ENCODE assay signal across 29 mouse cellular contexts in the genomic region with DNA sequence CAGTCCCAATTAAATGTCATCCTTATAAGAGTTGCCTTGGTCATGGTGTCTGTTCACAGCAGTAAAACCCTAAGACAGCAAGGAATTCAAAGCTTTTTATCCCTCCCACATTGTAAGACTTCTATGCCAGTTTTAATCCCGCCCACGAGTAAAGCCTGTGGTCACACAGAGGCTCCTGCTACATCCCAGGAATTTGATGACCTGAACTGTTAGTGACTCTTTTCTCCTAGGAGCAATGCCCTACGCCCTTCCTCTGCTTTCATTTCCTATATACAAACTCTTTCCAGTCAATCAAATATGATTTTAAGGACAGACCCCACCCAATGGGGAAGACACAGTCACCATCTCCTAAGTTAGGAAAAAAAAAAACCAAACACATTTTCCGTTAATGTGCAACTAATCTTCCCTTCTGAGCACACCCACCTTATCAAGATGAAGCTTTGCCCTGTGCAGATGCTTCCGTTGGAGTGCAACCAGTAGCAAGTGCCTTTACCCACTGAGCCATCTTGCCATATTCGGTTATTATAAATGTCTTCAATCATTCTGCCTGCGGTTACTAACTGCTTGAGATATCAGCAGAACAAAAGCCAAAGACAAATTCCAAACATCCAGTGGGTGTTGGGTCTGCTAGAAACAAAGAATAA. TPM values are rescaled to one million over a fixed set of nuclear protein-coding genes. Genes with fewer than 3 reads are reported as not detected.
DNase-seq lines count a peak whose midpoint lies in the region; ATAC-seq and TF ChIP-seq lines count a peak whose summit lies in the region.
"Had no signal": no experiment of that assay in that cellular context is flagged by ENCODE, and none has a peak within 500 bp of the region (broad histone marks: within the 10 kb centered on the region; RNA-seq: fewer than 3 reads in every experiment).

No protein-coding gene starts in this region.

- H3K36me3 ChIP-seq in liver, adult 2 months (ENCODE audit: control insufficient read depth, insufficient read depth, low read length): no peaks in the 10 kb centered on the region
- peaks cover 0 to 26% of the 10 kb centered on the region in 2 experiments; a peak in 2 of 4 replicates for H3K36me3 ChIP-seq in MEL (ENCODE audit: control insufficient read depth in 1 of 2, insufficient read depth in 2 of 2, low read length in 2 of 2)
- H3K36me3 ChIP-seq in stomach, postnatal 0 days (ENCODE audit: control insufficient read depth, insufficient read depth, low read length): no peaks in the 10 kb centered on the region
- H3K36me3 ChIP-seq: embryonic facial prominence, embryonic 12.5 days; embryonic facial prominence, embryonic 15.5 days; heart, embryonic 10.5 days; heart, embryonic 13.5 days; hindbrain, embryonic 12.5 days had no signal

- no peaks in the 10 kb centered on the region for H3K27me3 ChIP-seq in liver, adult 2 months (ENCODE audit: control insufficient read depth, insufficient read depth, low read length)
- H3K27me3 ChIP-seq in MEL (ENCODE audit: control insufficient read depth in 1 of 2, insufficient read depth in 2 of 2, low read length in 2 of 2): no peaks in the 10 kb centered on the region
- H3K27me3 ChIP-seq in stomach, postnatal 0 days (ENCODE audit: control insufficient read depth, insufficient read depth, low read length): no peaks in the 10 kb centered on the region
- H3K27me3 ChIP-seq: embryonic facial prominence, embryonic 12.5 days; embryonic facial prominence, embryonic 15.5 days; heart, embryonic 13.5 days had no signal

- peak; percentile 75 for DNase-seq in liver, adult 2 months (ENCODE audit: extremely low read depth, low read depth, low spot score)
- DNase-seq in liver: no peak
- DNase-seq in MEL (ENCODE audit: low read depth, low spot score): peak; percentile 59
- peak; percentile 56 for DNase-seq in lung, postnatal 10 days
- peak; percentile 78 for DNase-seq in lung, postnatal 36 days
- no peak for DNase-seq in stomach, postnatal 0 days (ENCODE audit: low spot score)
- DNase-seq in left cerebral cortex, adult 8-10 months (ENCODE audit: low spot score in 2 of 2): no peak
- DNase-seq: adrenal gland, postnatal 10 days; adrenal gland, postnatal 36 days; cerebellum, adult 18-20 months; cerebellum, adult 9-11 months; cerebellum, postnatal 25 days; forebrain, postnatal 0 days; gastrocnemius, adult 2 months; gastrocnemius, postnatal 14 days; heart, adult 2 months; heart, postnatal 14 days had no signal

- no peak overlapping the region for H3K4me3 ChIP-seq in liver, adult 2 months (ENCODE audit: insufficient read depth, low read depth, low read length)
- H3K4me3 ChIP-seq in MEL (ENCODE audit: control insufficient read depth in 1 of 2, insufficient read depth in 1 of 2, low read depth in 2 of 2, low read length in 2 of 2): no peak overlapping the region
- no peak overlapping the region for H3K4me3 ChIP-seq in stomach, postnatal 0 days (ENCODE audit: low read depth, low read length)
- H3K4me3 ChIP-seq: embryonic facial prominence, embryonic 12.5 days; embryonic facial prominence, embryonic 15.5 days; gastrocnemius, adult 2 months; heart, adult 2 months; heart, embryonic 10.5 days; heart, embryonic 13.5 days; hindbrain, embryonic 12.5 days had no signal

- H3K9me3 ChIP-seq in MEL (replicated peaks; ENCODE audit: insufficient read depth, low read length): no peaks in the 10 kb centered on the region
- no peaks in the 10 kb centered on the region for H3K9me3 ChIP-seq in stomach, postnatal 0 days (ENCODE audit: control insufficient read depth, low read length)
- H3K9me3 ChIP-seq: embryonic facial prominence, embryonic 12.5 days; embryonic facial prominence, embryonic 15.5 days; heart, embryonic 10.5 days; heart, embryonic 13.5 days; hindbrain, embryonic 12.5 days had no signal

- H3K27ac ChIP-seq in liver, adult 2 months (replicated peaks; ENCODE audit: insufficient read depth, low read depth, low read length): no peak overlapping the region
- H3K27ac ChIP-seq in MEL (ENCODE audit: control insufficient read depth, low read depth, low read length): peak overlapping the region; percentile 81
- no peak overlapping the region for H3K27ac ChIP-seq in stomach, postnatal 0 days (replicated peaks)
- H3K27ac ChIP-seq: embryonic facial prominence, embryonic 12.5 days; embryonic facial prominence, embryonic 15.5 days; gastrocnemius, adult 2 months; heart, adult 2 months; heart, embryonic 10.5 days; heart, embryonic 13.5 days; hindbrain, embryonic 12.5 days had no signal

- WGBS in liver, adult 2 months: 69% methylated on average over 7 of the region's 7 CpGs
- WGBS in stomach, postnatal 0 days: 81% methylated on average over 7 of the region's 7 CpGs

- TF ChIP-seq POLR2A in liver, adult 2 months (IDR thresholded peaks at IDR 0.05; ENCODE audit: extremely low read depth, insufficient read depth, low read length): no peak
- TF ChIP-seq POLR2A in MEL (IDR thresholded peaks at IDR 0.05; ENCODE audit: control insufficient read depth in 1 of 2, insufficient read depth in 1 of 2, low read depth in 1 of 2, low read length in 2 of 2, poor library complexity in 1 of 2): no peak

- no peak overlapping the region for H3K4me2 ChIP-seq in stomach, postnatal 0 days (replicated peaks; ENCODE audit: low read depth)
- H3K4me2 ChIP-seq: embryonic facial prominence, embryonic 12.5 days; embryonic facial prominence, embryonic 15.5 days; heart, embryonic 13.5 days; hindbrain, embryonic 12.5 days had no signal

- peak; percentile 54 to 86; a peak in 3 of 4 replicates for TF ChIP-seq EP300 in MEL (IDR thresholded peaks at IDR 0.05; ENCODE audit: low read depth in 1 of 2, low read length in 2 of 2)
- TF ChIP-seq EP300 in stomach, postnatal 0 days (optimal IDR thresholded peaks at IDR 0.05): no peak

- TF ChIP-seq RAD21 in MEL (IDR thresholded peaks at IDR 0.05; ENCODE audit: low read depth, low read length): no peak

- H3K9ac ChIP-seq in liver, adult 2 months (ENCODE audit: low read depth, low read length): no peak overlapping the region
- no peak overlapping the region for H3K9ac ChIP-seq in MEL (ENCODE audit: control insufficient read depth, low read depth, low read length, poor library complexity, severe bottlenecking)
- H3K9ac ChIP-seq in stomach, postnatal 0 days (ENCODE audit: low read length): no peak overlapping the region
- H3K9ac ChIP-seq: embryonic facial prominence, embryonic 12.5 days; embryonic facial prominence, embryonic 15.5 days; forebrain, postnatal 0 days; heart, embryonic 13.5 days; hindbrain, embryonic 12.5 days had no signal

- no peak for TF ChIP-seq CTCF in liver, adult 2 months (IDR thresholded peaks at IDR 0.05; ENCODE audit: low read depth, low read length)
- no peak for TF ChIP-seq CTCF in MEL (IDR thresholded peaks at IDR 0.05 in 2 of 3, conservative IDR thresholded peaks at IDR 0.05 in 1 of 3; ENCODE audit: control insufficient read depth in 1 of 3, insufficient read depth in 1 of 3, low read depth in 2 of 3, low read length in 3 of 3, poor library complexity in 1 of 3, severe bottlenecking in 1 of 3)
- TF ChIP-seq CTCF in stomach, postnatal 0 days (IDR thresholded peaks at IDR 0.05; ENCODE audit: low read depth): no peak

- H3K79me2 ChIP-seq in liver, adult 2 months (ENCODE audit: control insufficient read depth, insufficient read depth, low read length): no peaks in the 10 kb centered on the region
- H3K79me2 ChIP-seq in MEL (ENCODE audit: control insufficient read depth, insufficient read depth, low read length, poor library complexity): no peaks in the 10 kb centered on the region; the same call in 1 of the 2 replicates

- no peak for ATAC-seq in monocyte, adult 5-6 weeks (replicated peaks; ENCODE audit: insufficient number of reproducible peaks, low FRiP score, low TSS enrichment, poor library complexity, severe bottlenecking)
- ATAC-seq in stomach, postnatal 0 days (ENCODE audit: low FRiP score, low TSS enrichment): no peak
- ATAC-seq: activated CD4-positive, CD25-positive, alpha-beta regulatory T cell, adult 4 months; CD4-positive, CD25-positive, alpha-beta regulatory T cell, adult 4 months; forebrain, embryonic 14.5 days; forebrain, postnatal 0 days; hindbrain, embryonic 16.5 days had no signal

- peaks cover 7% of the 10 kb centered on the region; the same call in 1 of the 2 replicates for H3K4me1 ChIP-seq in liver, adult 2 months (ENCODE audit: control insufficient read depth, insufficient read depth, low read length)
- H3K4me1 ChIP-seq in MEL (ENCODE audit: control insufficient read depth in 1 of 2, insufficient read depth in 2 of 2, low read length in 2 of 2): peaks cover 11 to 20% of the 10 kb centered on the region in 2 experiments
- no peaks in the 10 kb centered on the region; the same call in 1 of the 2 replicates for H3K4me1 ChIP-seq in stomach, postnatal 0 days (replicated peaks; ENCODE audit: control insufficient read depth, insufficient read depth)
- H3K4me1 ChIP-seq: embryonic facial prominence, embryonic 15.5 days; heart, embryonic 10.5 days; heart, embryonic 13.5 days had no signal

TF ChIP-seq in MEL, 35 proteins besides CTCF, POLR2A, EP300 and RAD21 (continues in another document):
- no peak for TF ChIP-seq JUND (IDR thresholded peaks at IDR 0.05; ENCODE audit: low read depth, low read length)
- no peak for TF ChIP-seq MYC (IDR thresholded peaks at IDR 0.05; ENCODE audit: low read depth, low read length)
- no peak for TF ChIP-seq MEF2A (IDR thresholded peaks at IDR 0.05; ENCODE audit: extremely low read depth, insufficient replicate concordance, low read depth, low read length, poor library complexity, severe bottlenecking)
- TF ChIP-seq SIN3A (IDR thresholded peaks at IDR 0.05; ENCODE audit: low read length): peak; percentile 41; the same call in 1 of the 2 replicates
- TF ChIP-seq MAFK (IDR thresholded peaks at IDR 0.05; ENCODE audit: borderline replicate concordance, low read depth, low read length): no peak

RNA-seq across cellular contexts. Expression of a gene that starts 3.1 kb away (rescaled TPM):
- total RNA-seq in liver, adult 2 months (2014; rRNA removed): 0.40 and 0.65 TPM in 2 replicates
- polyA plus RNA-seq in liver, adult 2 months (2012; rRNA removed): not detected in 2 replicates
- total RNA-seq in MEL (2012; rRNA removed): 2.6 and 4.5 TPM in 2 replicates
- polyA plus RNA-seq in MEL (2012; ENCODE audit: insufficient read depth in 1 of 2, insufficient read length in 2 of 2, low read depth in 1 of 2, low replicate concordance in 2 of 2, missing spikeins in 1 of 2): 1 to 10 TPM in 1 of 2 experiments, not detected in 1; 4.1 TPM
- total RNA-seq in monocyte, adult 5-6 weeks (2017): 69.7 to 98.1 TPM (median 80.6 TPM) in 3 replicates
- polyA plus RNA-seq in stomach, postnatal 0 days (2015; fragmentation: Nextera tagmentation; extraction: Ambion mirVana): 1.1 and 1.6 TPM in 2 replicates
- total RNA-seq in left cerebral cortex, adult 8-10 months (2022): under 1 TPM; 0.58 to 0.82 (median 0.59) TPM
- total RNA-seq: adrenal gland, postnatal 36 days; gastrocnemius, adult 2 months; gastrocnemius, postnatal 14 days had no signal
- polyA plus RNA-seq: C2C12; embryonic facial prominence, embryonic 12.5 days; forebrain, embryonic 11.5 days; heart, adult 2 months; heart, embryonic 13.5 days; hindbrain, embryonic 12.5 days; hindbrain, embryonic 16.5 days had no signal

RNA-seq across cellular contexts. Expression of a gene that starts 12.3 kb away (rescaled TPM):
- 18.5 and 23.8 TPM in 2 replicates for total RNA-seq in liver, adult 2 months (2014; rRNA removed)
- polyA plus RNA-seq in liver, adult 2 months (2012; rRNA removed): 13.8 and 15.3 TPM in 2 replicates
- total RNA-seq in MEL (2012; rRNA removed): 7.6 and 8.0 TPM in 2 replicates
- 10 to 100 TPM in 1 of 2 experiments, not detected in 1; 15.5 TPM for polyA plus RNA-seq in MEL (2012; ENCODE audit: insufficient read depth in 1 of 2, insufficient read length in 2 of 2, low read depth in 1 of 2, low replicate concordance in 2 of 2, missing spikeins in 1 of 2)
- total RNA-seq in monocyte, adult 5-6 weeks (2017): 73.5 to 108 TPM (median 98.7 TPM) in 3 replicates
- polyA plus RNA-seq in stomach, postnatal 0 days (2015; fragmentation: Nextera tagmentation; extraction: Ambion mirVana): 13.8 and 14.9 TPM in 2 replicates
- 10 to 100 TPM; 38.4 to 43.1 (median 40.7) TPM for total RNA-seq in left cerebral cortex, adult 8-10 months (2022)

Comparison
In these comparisons a context has a peak if more than half of its experiments do, and no peak if none do; other contexts are left out.
1. DNase-seq: peak in liver, adult 2 months (single experiment), MEL (single experiment), lung, postnatal 10 days (single experiment) and lung, postnatal 36 days (single experiment); none in liver (single experiment), stomach, postnatal 0 days (single experiment) and left cerebral cortex, adult 8-10 months (0 of 2).
2. RNA of a gene that starts 3.1 kb away (total RNA-seq): 69.7 to 98.1 TPM in monocyte, adult 5-6 weeks; 2.6 to 4.5 TPM in MEL, 0.40 to 0.65 TPM in liver, adult 2 months and 0.58 to 0.82 TPM in left cerebral cortex, adult 8-10 months; every median in the first group is over 10 times any median in the second.